Mouse (Mus musculus) thymus, postnatal 14 days (tissue): Measurements from ENCODE around the gene Actl6a.
A peak's percentile ranks its signal among the peaks of the same experiment; 100 is the strongest.
"Not testable (repeated sequence)": the region's sequence is repeated elsewhere in the genome, so short reads cannot be mapped to it uniquely, and the experiment has no call there.

ENCODE experiments used
- DNase-seq: peaks from one replicate; pipeline ENCODE4 v3.0.0; 2021

Gene Actl6a

DNA sequence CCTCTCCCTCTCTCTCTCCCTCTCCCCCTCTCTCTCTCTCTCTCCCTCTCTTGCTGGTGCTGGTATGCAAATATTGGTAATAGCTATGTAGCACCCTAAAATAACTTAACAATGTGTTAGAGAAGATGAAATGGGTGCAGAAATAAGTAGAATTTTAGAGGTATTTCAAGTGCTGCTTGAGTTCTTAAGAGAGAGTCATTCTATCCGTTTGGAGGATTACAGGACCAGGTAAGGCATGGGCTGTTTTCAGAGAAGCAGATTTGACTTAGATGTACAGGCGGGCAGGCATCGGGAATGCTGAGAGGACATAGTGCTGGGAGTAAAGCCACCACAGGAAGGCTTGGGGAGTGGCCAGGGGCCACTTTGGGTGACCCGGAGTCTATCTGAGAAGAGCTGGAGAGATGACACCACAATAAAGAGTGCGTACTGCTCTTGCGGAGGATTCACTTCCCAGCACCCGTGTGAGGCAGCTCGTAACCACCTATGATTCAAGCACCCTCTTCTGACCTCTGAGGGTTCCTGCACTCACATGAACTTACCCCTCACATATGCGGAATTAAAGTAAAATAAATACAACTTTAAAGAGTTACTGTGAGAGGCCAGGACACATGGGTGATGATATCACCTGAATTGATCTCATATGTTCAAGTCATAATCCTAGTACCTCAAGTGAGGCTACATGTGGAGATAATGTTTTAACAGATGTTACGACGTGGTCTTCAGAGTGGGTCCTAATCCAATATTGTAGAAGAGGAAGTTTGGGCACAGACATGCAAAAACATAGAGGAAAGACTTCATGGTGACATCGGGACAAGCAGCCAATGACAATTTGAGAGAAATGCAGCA lies 11.1 kb upstream of the Actl6a start:
- DNase-seq: no peak

DNA sequence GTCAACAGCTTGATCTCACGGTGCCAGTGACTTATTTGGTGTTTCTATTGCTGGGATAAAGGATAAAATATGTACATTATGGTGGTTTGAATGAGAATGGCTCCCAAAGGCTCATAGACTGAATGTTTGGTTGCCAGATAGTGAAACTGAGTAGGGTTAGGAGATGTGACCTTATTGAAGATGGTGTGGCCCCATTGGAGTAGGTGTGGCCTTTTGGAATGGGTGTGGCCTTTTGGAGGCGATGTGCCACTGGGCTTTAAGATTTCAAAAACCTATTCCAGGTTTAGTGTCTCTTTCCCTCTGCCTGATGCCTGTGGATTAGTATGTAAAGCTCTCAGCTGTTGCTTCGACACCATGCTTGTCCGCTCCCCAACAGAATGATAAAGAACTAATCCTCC lies 10.5 kb upstream of the Actl6a start:
- DNase-seq: no peak

DNA sequence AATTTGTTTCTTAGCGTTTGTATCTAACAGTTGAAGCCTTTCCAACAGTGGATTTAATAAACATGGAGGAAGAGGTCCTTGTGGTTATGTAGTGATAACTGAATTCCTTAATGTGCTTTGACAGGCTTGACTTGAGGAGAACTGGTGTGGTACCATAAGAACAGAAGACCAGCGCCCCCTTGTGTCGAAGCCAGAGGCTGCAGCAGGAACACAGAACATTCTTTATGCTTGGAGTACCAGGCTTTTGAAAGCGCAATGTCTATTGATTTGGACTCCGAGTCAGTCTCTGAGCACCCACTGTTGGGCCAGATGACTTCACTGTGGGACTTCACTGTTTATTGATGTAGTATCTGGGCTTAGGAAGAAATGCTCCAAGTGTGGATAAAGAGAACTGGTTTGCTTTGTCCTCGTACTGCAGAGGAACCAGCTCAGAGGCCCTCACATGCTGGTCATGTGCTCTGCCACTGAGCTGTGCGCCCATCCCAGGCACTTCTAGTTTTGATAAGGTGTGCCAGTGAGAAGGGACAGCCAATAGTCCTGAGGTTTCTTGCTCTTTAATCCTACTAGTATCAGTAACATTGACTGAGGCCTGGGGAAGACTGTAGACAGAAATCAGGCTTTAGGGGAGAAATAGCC lies 7.8 kb upstream of the Actl6a start:
- peak; percentile 88 for DNase-seq

DNA sequence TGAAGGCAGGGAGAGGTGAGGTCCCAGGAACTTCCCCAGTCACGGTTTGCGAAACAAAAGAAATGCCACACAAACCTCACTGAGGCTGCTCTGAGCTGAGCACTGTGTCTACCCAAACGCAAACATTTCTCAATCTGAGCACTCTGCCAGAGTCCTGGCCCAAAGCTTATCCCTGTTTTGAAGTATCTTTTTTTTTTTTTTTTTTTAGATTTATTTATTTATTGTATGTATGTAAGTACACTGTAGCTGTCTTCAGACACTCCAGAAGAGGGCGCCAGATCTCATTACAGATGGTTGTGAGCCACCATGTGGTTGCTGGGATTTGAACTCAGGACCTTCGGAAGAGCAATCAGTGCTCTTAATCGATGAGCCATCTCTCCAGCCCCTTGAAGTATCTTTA lies 2.1 kb upstream of the Actl6a start:
- not testable (repeated sequence) for DNase-seq

DNA sequence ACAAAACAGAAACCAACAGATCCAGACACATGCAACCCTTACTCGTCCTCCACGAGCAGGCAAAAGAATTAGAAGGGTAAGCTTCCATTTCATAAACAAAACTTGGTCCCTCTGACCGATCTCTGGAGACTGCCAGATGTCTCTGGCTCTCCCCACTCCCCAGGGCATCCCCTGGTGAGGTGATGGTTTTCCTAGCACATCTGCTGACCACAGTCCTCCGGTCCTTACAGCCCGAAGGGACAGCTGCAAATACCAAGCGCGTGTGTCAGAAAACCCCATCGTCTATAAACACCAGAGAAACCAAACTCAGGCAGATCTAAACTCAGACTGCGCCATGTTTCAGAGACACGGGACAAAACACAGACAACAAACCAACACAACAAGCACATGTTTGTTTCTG lies 1.5 kb upstream of the Actl6a start:
- not testable (repeated sequence) for DNase-seq

DNA sequence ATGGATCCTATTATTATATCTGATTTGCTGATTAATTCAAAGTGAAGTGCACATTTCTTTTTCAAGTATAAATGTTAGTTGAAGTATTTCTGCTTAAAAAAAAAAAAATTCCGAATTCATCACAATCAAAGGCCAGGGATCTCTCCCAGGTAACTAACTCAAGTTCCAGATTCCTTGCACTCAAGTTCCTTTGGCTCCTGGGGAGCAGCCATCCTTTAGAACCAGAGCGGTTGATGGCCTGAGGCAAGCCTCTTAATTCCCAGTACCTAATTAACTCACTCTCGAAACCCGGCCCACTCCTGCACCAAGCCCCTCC lies 1.9 kb downstream of the Actl6a start:
- no peak for DNase-seq

DNA sequence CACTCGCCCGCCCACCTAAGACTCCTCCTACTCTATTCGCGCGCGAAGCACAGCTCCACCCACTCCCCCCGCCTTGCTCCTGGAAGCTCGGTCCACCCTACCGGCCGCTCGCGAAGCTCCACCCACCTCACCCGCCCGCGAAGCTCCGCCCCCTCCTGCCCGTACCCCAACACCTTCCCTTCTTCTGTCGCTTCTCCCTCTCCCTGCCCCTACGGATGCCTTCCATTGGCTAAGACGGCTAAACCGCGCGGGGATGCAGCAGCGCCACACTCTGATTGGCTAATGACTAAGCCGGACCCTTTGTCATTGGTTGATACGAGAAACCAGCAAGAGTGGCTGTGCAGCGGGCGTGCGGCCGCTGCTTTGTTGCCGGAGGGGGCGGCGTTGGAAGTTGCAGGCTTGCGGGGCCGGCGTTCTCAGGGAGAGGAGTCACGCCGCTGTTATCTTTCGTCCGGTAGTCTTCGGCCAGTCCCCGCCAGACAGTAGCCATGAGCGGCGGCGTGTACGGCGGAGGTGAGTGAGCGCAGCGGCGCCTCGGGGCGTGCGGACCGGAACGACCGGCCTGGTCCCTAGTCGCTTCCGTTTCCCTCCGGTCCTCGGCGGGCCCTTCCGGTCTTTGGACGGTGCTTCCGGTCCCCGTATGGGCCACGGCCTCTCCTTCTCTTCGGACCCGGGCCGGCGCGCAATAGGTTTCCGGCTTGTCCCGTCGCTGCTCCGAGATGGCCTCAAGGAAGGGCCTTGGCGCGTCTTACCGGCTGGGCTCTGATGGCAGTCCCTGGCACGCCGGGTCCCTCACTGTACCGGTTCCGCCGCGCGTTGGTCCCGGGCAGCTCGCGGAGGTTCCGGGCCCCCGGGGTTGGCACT lies 2.5 kb downstream of the Actl6a start:
- peak; percentile 99 for DNase-seq

DNA sequence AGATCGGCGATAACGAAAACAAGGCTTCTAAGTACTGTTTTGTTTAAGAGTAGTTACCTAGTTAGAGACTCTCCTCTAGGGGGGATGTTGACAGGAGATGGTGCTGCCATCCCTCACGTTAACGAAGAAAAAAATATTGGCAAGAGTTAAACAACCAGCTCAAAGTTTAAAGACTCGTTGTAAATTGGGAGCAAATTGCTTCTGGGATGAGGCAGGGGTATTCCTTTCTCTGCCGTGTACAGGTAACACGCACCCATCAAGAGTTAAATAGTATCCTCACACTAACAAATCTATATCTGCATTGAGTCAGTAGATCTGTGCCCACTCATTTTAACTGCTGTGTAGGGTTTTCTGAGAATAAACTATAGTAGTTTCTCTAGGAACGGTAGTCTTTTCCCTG lies 3.3 kb downstream of the Actl6a start:
- no peak for DNase-seq

DNA sequence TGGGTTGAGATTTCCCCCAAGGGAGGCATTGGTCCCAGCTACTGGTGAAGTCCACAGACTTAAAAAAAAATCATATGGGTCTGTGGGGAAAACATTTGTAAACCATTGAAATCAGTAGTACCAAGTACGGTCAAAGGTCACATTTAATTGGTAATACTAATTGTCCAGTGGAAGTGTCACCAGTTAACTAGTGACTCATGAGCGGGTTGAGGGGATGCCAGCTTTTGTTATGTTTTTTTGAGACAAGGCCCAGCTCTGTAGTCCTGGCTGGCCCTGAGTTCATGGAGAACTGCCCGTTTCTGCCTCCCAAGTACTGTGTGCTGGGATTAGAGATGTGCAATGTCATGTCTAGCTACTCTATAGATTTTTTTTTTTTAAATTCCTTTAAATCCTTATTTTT lies 7.6 kb downstream of the Actl6a start:
- DNase-seq: no peak

DNA sequence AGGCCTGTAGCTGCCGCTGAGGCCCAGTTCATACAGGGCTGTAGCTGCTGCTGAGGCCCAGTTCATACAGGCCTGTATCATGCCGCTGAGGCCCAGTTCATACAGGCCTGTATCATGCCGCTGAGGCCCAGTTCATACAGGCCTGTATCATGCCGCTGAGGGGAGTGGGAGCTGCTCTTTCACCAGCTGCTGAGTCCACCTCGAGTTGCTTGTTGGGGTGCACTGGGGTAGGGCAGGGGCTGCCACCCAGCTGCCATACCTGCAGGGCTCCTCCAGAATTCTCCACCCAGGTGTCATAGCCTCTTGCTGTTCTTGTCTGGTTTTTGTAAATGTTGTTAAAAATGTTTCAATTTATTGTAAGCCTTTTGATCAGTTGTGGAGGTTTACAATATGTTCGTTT lies 11.3 kb downstream of the Actl6a start:
- not testable (repeated sequence) for DNase-seq

DNA sequence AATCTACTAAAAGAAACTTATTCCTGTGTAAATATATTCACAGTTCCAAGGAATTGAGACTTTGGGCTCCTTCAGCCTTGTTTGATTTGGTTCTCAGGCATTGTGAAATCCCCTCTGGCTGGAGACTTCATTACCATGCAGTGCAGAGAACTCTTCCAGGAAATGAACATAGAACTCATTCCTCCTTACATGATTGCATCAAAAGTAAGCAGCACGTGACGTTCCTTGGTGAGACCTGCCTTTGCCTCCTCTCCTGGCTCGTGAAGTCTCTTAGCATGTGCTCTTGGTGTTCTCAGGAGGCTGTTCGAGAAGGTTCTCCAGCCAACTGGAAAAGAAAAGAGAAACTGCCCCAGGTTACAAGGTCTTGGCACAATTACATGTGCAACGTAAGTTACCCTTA lies 12.2 kb downstream of the Actl6a start:
- DNase-seq: no peak

DNA sequence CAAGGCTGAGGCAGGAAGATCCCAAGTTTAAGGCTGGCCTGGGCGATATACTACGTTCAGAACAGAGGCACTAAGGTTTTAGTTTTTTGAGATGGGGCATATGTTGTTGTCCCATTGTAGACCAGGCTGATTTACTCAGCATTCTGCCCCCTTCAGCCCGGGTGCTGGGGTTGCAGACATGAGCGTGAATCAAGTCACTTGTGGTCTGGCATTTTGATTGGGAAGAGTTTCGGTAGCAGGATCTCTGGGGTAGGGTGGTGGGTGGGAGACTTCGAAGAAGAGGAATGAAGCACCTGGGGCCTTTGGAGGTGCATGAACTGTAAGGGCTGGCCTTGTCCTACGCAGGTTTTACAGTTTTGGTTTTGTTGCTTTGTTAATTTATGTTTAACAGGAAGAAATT lies 18.1 kb downstream of the Actl6a start:
- DNase-seq: no peak

DNA sequence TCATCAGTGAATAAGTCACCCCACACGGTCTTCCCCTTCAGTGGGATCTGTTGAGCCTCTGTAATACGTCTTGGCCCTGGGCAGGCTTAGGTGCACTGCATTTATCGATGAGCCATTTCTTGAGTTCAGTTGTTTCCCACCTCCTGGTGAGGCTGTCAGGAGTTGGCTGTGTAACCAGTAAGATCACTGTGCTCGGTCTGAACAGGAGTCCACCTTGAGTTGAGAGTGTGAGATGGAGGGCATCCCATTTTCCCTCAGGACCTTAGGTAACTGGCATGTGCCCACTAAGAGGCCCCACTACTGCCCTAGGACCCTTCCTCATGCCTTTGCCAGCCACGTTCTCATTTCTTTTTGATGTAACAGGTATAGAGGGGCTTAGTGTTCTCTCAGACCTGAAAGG lies 19.9 kb downstream of the Actl6a start:
- no peak for DNase-seq

DNA sequence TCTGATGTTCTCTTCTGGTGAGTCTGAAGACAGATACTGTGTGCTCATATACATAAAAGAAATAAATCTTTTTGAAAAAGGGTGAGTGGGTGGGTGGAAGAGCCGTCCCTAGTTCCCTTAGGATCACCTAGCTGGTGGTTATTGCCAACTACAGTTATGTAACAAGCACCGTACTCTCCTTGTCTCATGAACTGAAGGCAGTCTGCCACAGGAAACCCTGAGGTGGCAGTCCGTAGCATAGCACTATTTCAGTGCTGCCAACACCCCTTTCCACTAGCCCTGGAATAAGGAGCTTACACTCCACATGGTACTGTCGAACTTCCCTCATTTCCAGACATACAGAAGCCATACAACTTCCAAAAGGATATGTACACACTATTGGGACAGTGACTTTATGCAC lies 21.8 kb downstream of the Actl6a start:
- no peak for DNase-seq

DNA sequence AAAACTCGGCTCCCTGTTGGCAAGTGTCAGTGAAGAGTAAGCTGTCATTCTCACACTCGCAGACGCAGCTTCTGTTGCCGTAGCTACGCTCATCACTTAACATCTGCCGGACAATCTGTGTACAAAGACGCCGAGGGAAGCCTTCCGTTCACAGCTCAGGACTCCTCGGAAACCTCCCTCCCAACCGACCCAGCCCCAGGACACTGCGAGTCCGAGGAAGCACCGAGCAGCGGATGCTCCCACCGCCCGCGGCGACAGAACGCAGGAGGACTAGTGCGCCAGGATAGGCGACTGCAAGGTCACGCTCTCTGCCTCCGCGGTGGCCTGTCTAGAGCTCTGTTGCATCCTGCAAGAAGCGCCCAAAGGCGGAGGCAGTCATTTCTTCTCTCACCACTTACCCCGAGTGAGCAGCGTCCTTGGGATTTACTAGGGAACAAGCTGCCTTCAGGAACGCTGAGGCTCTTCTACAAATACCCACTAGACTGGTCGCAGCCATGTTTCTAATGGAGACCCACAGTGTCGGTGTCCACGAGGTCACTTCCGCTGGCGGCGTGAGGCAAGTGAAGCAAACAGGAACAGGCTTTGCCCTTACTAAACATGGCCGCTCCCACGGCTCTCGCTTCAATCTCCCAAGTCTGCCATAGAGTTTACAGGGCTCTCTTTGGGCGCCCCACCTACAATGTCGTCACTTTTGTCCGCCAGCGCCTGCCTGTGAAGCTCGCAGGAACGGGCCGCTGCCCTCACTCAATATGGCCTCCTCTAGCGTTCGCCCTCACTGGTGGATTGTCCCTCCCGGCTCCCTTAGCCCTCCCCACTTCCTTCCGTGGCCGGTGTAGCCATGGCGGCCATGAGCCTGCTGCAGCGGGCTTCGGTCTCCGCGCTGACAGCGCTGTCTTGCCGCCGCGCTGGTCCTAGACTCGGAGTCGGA lies 30.4 kb downstream of the Actl6a start, which contains the start of gene Ndufb5:
TSS of gene Ndufb5 (plus strand) at position 747 of the 928 bp plus-strand sequence.
- peak; percentile 97 for DNase-seq

DNA sequence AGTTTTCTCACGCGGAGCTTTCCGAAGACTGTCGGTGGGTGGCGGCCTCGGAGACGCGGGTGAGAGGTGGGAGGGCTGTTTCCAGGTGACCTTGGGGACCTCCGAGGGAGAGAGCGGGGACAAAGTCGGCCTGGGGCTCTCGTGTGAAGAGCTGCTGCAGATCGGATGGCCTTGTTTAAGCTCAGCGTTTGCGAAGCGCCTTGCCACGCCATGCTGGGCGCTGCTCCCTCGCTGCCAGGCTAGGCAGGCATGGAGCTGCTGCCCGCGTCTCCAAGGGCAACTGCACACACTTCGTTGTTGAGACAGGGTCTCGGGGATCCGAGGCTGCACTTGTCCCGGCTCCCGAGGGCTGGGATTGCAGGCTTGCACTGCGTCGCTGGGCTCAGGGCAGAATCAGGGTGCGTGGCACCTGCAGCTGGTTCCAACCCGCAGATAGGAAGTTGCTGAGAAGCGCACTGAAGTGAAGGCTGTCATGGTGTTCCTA lies 31.1 kb downstream of the Actl6a start, which contains the start of gene Mrpl47:
TSS of gene Mrpl47 (minus strand) at position 434 of the 484 bp plus-strand sequence.
- DNase-seq: no peak

DNA sequence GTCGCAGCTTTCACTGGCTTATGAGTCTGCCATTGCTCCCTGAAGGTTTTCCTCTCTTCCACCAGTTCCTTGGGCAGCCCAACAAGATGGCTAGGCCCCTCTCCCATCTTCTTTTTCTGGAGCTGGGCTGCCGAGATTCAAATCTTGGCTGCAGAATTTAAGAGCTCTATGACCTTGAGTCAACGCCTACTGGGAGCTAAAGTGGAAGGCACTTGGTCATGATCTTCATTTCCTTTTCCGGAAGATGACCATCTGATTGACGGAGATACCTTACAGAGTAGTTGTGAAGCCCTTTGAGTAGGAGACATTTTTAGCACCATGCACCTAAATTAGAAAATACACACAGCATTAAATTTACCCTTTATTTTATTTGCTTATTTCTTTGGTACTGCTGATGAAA lies 32.5 kb downstream of the Actl6a start:
- no peak for DNase-seq

DNA sequence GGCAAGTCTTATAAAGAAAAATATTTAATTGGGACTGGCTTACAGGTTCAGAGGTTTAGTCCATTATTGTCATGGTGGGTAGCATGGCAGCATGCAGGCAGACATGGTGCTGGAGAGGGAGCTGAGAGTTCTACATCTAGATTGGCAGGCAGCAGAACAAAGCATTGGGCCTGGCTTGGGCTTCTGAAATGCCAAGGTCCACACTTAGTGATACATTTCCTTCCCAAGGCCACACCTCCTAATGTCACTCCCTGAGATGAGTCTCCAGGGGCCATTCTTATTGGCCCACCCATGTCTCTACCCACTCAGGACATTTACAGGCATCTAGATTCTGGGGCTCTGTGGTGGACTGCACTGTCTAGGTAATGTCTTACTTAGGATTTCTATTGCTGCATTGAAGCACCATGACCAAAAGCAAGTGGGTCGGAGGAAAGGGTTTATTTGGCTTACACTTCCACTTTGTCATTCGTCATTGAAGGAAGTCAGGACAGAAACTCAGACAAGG lies 36.2 kb downstream of the Actl6a start:
- no peak for DNase-seq

DNA sequence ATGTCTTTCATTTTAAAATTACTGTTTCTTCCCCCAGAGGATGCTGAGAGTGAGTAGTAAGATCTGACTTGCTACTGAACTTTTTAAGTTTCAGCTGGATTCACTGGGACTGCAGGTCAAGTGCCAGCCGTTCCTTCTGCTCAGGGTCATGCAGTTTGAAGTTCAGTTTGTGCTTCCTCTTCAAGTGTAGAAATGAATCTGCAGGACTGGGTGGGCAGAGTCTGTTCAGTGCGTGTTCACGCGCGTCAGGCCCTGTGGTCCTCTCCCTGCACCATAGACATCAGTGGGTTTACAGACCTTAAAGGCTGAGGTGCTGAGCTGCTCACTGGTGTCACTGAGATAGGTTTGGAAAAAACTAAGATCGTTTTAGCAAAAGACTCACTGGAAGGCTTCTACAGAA lies 38.9 kb downstream of the Actl6a start:
- DNase-seq: no peak

DNA sequence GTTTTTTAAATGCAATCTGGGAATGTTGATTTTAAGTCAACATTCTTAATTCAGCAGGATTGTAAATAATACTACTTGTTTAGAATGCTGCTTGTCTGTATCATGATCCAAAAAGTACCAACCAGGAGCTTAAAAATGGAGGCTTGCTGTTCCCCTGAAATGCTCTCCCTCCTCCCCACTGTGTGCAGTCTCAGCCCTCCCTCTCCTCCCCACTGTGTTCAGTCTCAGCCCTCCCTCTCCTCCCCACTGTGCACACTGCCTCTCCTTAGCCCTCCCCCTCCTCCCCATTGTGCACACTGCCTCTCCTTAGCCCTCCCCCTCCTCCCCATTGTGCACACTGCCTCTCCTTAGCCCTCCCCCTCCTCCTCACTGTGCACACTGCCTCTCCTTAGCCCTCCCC lies 39.3 kb downstream of the Actl6a start:
- DNase-seq: not testable (repeated sequence)

DNA sequence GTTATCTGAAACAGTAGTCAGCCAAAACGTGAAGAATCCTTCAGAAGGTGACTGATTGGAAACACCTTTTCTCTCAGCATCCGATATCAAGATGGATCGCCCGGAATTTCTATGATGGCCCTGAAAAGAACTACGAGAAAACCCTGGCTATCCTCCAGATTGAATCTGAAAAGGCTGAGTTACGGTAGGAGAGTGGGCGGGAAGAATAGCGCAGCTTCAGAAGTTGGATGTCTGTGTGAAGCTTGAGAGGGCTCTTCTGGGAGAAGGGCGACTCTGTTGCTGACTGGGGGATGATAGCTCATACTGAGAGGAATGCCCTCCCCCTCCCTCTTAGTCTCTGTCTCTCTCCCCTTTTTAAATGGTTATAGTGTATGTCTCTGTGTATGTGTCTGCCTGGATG lies 42.3 kb downstream of the Actl6a start:
- DNase-seq: no peak
